Mouse (Mus musculus): ENCODE results near the gene Omp. TPM values are rescaled to one million over a fixed set of nuclear protein-coding genes. Genes with fewer than 3 reads are reported as not detected.

The Omp gene
- total and polyA plus RNA-seq, 2 experiments from 2014 or later: 0.05 TPM; not detected in 1

- no peak for DNase-seq (ENCODE audit: low spot score)
- Histone ChIP-seq H3K4me1 (ENCODE audit: control insufficient read depth, insufficient read depth) (peaks cover 11% of the 10 kb centered on the region), H3K9ac (replicated peaks; ENCODE audit: low read depth, low read length) (no peak overlapping the region), H3K27me3 (ENCODE audit: control insufficient read depth, insufficient read depth, low read length) (no peaks in the 10 kb centered on the region), H3K4me3 (ENCODE audit: low read depth, low read length) (no peak overlapping the region), H3K27ac (ENCODE audit: low read depth) (no peak overlapping the region), H3K36me3 (replicated peaks; ENCODE audit: control insufficient read depth, insufficient read depth, low read length) (no peaks in the 10 kb centered on the region), H3K9me3 (replicated peaks; ENCODE audit: control insufficient read depth, low read length) (no peaks in the 10 kb centered on the region), H3K4me2 (ENCODE audit: low read depth, low read length) (no peak overlapping the region)
- TF ChIP-seq CTCF (IDR thresholded peaks at IDR 0.05; ENCODE audit: low read depth) (no peak), EP300 (IDR thresholded peaks at IDR 0.05; ENCODE audit: low read depth) (no peak)
- ATAC-seq (ENCODE audit: insufficient read depth, low read depth): no peak
- 70% methylated on average over 2 of the region's 2 CpGs for WGBS
Measured at GRCm38 (mm10) chr7:98137995-98138394, 7.3 kb downstream of the Omp start.

DNA sequence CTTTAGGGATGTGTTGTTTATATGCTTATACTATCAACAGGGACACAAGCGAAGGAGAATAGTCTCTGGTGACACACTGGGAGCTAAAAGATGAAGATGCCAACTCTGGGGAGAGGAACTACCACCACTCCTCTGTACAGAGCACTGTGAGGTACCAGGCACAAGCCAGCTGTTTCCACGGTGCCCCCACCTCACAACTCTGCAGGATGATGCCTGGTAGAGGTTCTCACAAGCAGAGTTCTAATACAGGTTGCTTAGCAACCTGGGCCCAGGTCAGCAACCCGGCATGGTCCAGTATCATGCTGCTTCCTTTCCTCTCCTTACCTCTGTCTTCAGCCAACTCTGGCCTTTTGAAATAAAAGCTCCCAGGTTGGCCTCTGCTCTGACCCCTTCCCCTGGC lies 7.7 kb downstream of the Omp start:
- ATAC-seq (ENCODE audit: insufficient read depth, low read depth) (no peak), DNase-seq (ENCODE audit: low spot score) (no peak)
- TF ChIP-seq CTCF (IDR thresholded peaks at IDR 0.05; ENCODE audit: low read depth) (no peak), EP300 (IDR thresholded peaks at IDR 0.05; ENCODE audit: low read depth) (no peak)
- Histone ChIP-seq H3K27ac (ENCODE audit: low read depth) (no peak overlapping the region), H3K27me3 (ENCODE audit: control insufficient read depth, insufficient read depth, low read length) (no peaks in the 10 kb centered on the region), H3K9me3 (replicated peaks; ENCODE audit: control insufficient read depth, low read length) (no peaks in the 10 kb centered on the region), H3K9ac (replicated peaks; ENCODE audit: low read depth, low read length) (no peak overlapping the region), H3K4me1 (ENCODE audit: control insufficient read depth, insufficient read depth) (peaks cover 11% of the 10 kb centered on the region), H3K4me3 (ENCODE audit: low read depth, low read length) (no peak overlapping the region), H3K4me2 (ENCODE audit: low read depth, low read length) (no peak overlapping the region), H3K36me3 (replicated peaks; ENCODE audit: control insufficient read depth, insufficient read depth, low read length) (no peaks in the 10 kb centered on the region)
- 61% methylated on average over 3 of the region's 3 CpGs for WGBS

- no peak overlapping the region for H3K27ac ChIP-seq (ENCODE audit: low read depth)
- H3K27me3 ChIP-seq (ENCODE audit: control insufficient read depth, insufficient read depth, low read length): no peaks in the 10 kb centered on the region
- 86% methylated on average over 8 of the region's 8 CpGs for WGBS
- DNase-seq (ENCODE audit: low spot score) (no peak), ATAC-seq (ENCODE audit: insufficient read depth, low read depth) (no peak)
- no peaks in the 10 kb centered on the region for H3K36me3 ChIP-seq (replicated peaks; ENCODE audit: control insufficient read depth, insufficient read depth, low read length)
- H3K4me3 ChIP-seq (ENCODE audit: low read depth, low read length): no peak overlapping the region
- H3K4me1 ChIP-seq (ENCODE audit: control insufficient read depth, insufficient read depth): no peaks in the 10 kb centered on the region
- H3K9me3 ChIP-seq (replicated peaks; ENCODE audit: control insufficient read depth, low read length): no peaks in the 10 kb centered on the region
- no peak overlapping the region for H3K9ac ChIP-seq (replicated peaks; ENCODE audit: low read depth, low read length)
- H3K4me2 ChIP-seq (ENCODE audit: low read depth, low read length): no peak overlapping the region
- TF ChIP-seq CTCF (IDR thresholded peaks at IDR 0.05; ENCODE audit: low read depth) (no peak), EP300 (IDR thresholded peaks at IDR 0.05; ENCODE audit: low read depth) (no peak)
Measured at GRCm38 (mm10) chr7:98131751-98132150, 13.6 kb downstream of the Omp start.

DNA sequence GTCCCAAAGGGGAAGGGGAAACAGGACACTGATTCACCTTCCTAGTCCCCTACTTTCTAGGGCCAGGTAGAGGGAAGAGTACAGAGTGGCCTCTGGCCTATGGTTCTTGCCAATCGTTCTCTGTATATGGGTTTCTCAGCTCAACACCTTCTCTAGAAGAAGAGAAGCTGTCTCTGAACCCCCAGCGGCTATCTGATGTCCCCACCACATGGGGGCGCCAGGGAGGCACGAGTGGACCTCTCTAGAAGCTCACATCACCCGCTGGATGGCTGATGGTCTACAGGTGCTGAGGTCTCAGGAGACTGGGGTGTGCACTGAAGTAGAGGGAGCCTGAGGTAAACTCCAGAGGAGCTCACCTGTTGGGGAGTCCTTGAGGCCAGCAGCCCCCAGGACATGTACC lies 19.8 kb downstream of the Omp start:
- Histone ChIP-seq H3K9me3 (replicated peaks; ENCODE audit: control insufficient read depth, low read length) (no peaks in the 10 kb centered on the region), H3K4me3 (ENCODE audit: low read depth, low read length) (no peak overlapping the region), H3K4me2 (ENCODE audit: low read depth, low read length) (no peak overlapping the region), H3K4me1 (ENCODE audit: control insufficient read depth, insufficient read depth) (peaks cover 3% of the 10 kb centered on the region; the same call in 1 of the 2 replicates), H3K36me3 (replicated peaks; ENCODE audit: control insufficient read depth, insufficient read depth, low read length) (no peaks in the 10 kb centered on the region), H3K27ac (ENCODE audit: low read depth) (no peak overlapping the region), H3K27me3 (ENCODE audit: control insufficient read depth, insufficient read depth, low read length) (no peaks in the 10 kb centered on the region), H3K9ac (replicated peaks; ENCODE audit: low read depth, low read length) (no peak overlapping the region)
- TF ChIP-seq EP300 (IDR thresholded peaks at IDR 0.05; ENCODE audit: low read depth) (no peak), CTCF (IDR thresholded peaks at IDR 0.05; ENCODE audit: low read depth) (peak; percentile 26)
- 32% methylated on average over 5 of the region's 5 CpGs for WGBS
- DNase-seq (ENCODE audit: low spot score) (no peak), ATAC-seq (ENCODE audit: insufficient read depth, low read depth) (no peak; the same call in 1 of the 2 replicates)

DNA sequence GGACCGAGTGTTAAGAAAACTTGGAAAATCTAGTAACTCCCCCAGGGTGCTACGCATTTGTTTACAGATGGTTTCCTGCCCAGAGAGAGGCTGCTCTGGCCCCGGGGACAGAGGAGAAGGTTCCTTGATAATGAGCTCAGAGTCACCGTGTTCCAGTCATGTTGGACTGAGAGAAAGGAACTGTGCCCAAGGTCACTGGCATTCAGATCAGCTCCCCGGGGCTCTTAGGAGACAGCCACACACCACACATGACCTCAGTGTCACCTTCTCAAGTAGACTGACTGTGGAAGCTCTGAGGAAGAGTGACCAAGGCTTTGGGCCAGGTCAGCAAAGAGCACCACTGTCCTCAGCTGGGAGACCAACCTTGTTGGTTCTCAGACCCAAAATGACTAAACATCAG lies 20.6 kb downstream of the Omp start:
- no peak overlapping the region for H3K4me3 ChIP-seq (ENCODE audit: low read depth, low read length)
- no peaks in the 10 kb centered on the region for H3K27me3 ChIP-seq (ENCODE audit: control insufficient read depth, insufficient read depth, low read length)
- no peak overlapping the region for H3K4me2 ChIP-seq (ENCODE audit: low read depth, low read length)
- H3K36me3 ChIP-seq (replicated peaks; ENCODE audit: control insufficient read depth, insufficient read depth, low read length): no peaks in the 10 kb centered on the region
- peaks cover 3% of the 10 kb centered on the region; the same call in 1 of the 2 replicates for H3K4me1 ChIP-seq (ENCODE audit: control insufficient read depth, insufficient read depth)
- TF ChIP-seq EP300 (IDR thresholded peaks at IDR 0.05; ENCODE audit: low read depth) (no peak), CTCF (IDR thresholded peaks at IDR 0.05; ENCODE audit: low read depth) (no peak)
- H3K9ac ChIP-seq (replicated peaks; ENCODE audit: low read depth, low read length): no peak overlapping the region
- ATAC-seq (ENCODE audit: insufficient read depth, low read depth) (no peak), DNase-seq (ENCODE audit: low spot score) (no peak)
- H3K27ac ChIP-seq (ENCODE audit: low read depth): no peak overlapping the region
- 30% methylated on average over 5 of the region's 5 CpGs for WGBS
- no peaks in the 10 kb centered on the region for H3K9me3 ChIP-seq (replicated peaks; ENCODE audit: control insufficient read depth, low read length)

DNA sequence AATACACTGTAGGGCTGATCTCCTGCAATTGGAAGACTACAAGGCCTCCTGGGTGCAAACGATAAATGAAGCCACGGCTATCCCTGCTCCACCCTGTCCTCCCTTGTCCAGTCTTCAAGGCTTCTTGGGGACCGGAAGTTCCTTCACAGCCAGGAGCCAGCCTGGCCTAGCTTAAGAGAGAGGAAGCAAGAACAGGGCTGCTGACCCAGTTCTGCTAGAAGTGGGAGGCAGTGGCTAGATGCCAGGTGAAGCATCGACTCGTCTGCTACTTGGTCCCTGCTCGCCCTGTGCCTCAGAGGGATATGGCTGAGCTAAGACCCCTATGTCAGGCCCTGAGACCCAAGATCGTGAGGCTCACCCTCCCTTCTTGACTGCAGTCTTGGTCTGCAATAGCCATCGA lies 23.6 kb downstream of the Omp start:
- Histone ChIP-seq H3K27me3 (ENCODE audit: control insufficient read depth, insufficient read depth, low read length) (no peaks in the 10 kb centered on the region), H3K27ac (ENCODE audit: low read depth) (no peak overlapping the region), H3K4me1 (ENCODE audit: control insufficient read depth, insufficient read depth) (peaks cover 11% of the 10 kb centered on the region), H3K4me3 (ENCODE audit: low read depth, low read length) (no peak overlapping the region), H3K4me2 (ENCODE audit: low read depth, low read length) (no peak overlapping the region), H3K36me3 (replicated peaks; ENCODE audit: control insufficient read depth, insufficient read depth, low read length) (no peaks in the 10 kb centered on the region), H3K9ac (replicated peaks; ENCODE audit: low read depth, low read length) (no peak overlapping the region), H3K9me3 (replicated peaks; ENCODE audit: control insufficient read depth, low read length) (no peaks in the 10 kb centered on the region)
- WGBS: 60% methylated on average over 8 of the region's 8 CpGs
- ATAC-seq (ENCODE audit: insufficient read depth, low read depth): no peak
- no peak for TF ChIP-seq CTCF (IDR thresholded peaks at IDR 0.05; ENCODE audit: low read depth)
- TF ChIP-seq EP300 (IDR thresholded peaks at IDR 0.05; ENCODE audit: low read depth): no peak
- DNase-seq (ENCODE audit: low spot score): no peak
